In the genomic region with DNA sequence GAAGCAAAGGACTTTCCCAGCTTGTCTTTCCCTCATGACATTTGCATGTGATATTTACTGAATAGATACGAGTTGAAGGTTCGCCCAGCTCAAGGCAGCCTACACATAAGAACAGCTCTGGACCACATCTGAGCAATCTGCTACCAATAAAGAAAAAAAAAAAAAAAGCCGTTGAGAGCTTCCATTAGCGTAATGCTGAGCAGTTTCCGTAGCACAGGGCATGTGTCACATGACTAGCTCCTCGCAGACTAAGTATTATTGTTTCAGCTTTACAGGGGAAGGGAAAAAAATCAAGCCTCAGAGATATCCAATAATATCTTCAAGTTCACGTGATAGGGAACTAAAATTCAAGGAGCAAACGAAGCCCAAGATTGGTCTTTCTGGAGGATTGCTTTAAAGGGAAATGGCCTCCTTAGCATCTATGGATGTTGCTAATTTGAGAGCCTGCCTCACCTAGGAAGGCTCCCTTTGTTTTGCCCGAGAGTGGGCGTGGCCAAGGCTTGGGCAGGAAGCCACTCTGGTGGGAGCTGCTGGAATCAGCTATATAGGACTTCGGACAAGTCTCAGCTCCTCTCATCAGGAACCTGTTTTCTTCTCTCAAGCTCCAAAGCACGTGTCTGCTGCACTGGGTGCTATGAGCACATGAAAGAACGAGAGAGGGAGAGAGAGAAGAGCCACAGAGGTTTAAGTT, we compare ENCODE assay signal across 8 mouse cellular contexts.
DNase-seq lines count a peak whose midpoint lies in the region; ATAC-seq lines count a peak whose summit lies in the region.

No protein-coding gene starts in this region.

- 0 out of 2 replicates have a peak, but pooled peaks have one; percentile 35 for ATAC-seq in frontal cortex, adult (ENCODE audit: low TSS enrichment)

- DNase-seq in frontal cortex, postnatal 25 days (ENCODE audit: low spot score in 2 of 2): no peak
- peak; percentile 46 for DNase-seq in testis, postnatal 10 days (ENCODE audit: low spot score)
- DNase-seq in testis, postnatal 14 days (ENCODE audit: low spot score): no peak
- peak; percentile 47 for DNase-seq in hindlimb bud, embryonic 11.5 days (ENCODE audit: extremely low spot score, low read depth, low spot score)
- DNase-seq in thymus, postnatal 25 days: peak; percentile 13
- no peak for DNase-seq in right cerebral cortex, adult 2 months (ENCODE audit: low spot score in 2 of 2)
- no peak for DNase-seq in spleen, adult 12 weeks (ENCODE audit: low spot score)

Comparison
In these comparisons a context has a peak if more than half of its experiments do, and no peak if none do; other contexts are left out.
1. DNase-seq: peak in testis, postnatal 10 days (single experiment), hindlimb bud, embryonic 11.5 days (single experiment) and thymus, postnatal 25 days (single experiment); none in frontal cortex, postnatal 25 days (0 of 2), testis, postnatal 14 days (single experiment), right cerebral cortex, adult 2 months (0 of 2) and spleen, adult 12 weeks (single experiment).